Mouse (Mus musculus) hindlimb bud, embryonic 11.5 days (tissue): ENCODE data around the gene Med11.
A peak's percentile ranks its signal among the peaks of the same experiment; 100 is the strongest.
"Not testable (repeated sequence)": the region's sequence is repeated elsewhere in the genome, so short reads cannot be mapped to it uniquely, and the experiment has no call there.

Source experiments
- DNase-seq: peaks from one replicate; pipeline ENCODE4 v3.0.0-alpha.2; 2012; ENCODE audit warnings: low read depth, low spot score; ENCODE audit errors: extremely low spot score

Med11 gene

GRCm38 (mm10) chr11:70451797-70452498 lies at the start of gene Med11:
TSS of gene Med11 (plus strand) at chr11:70451919.
- DNase-seq = peak; percentile 81

- DNase-seq = no peak
Measured at GRCm38 (mm10) chr11:70403598-70403997, 48.1 kb upstream of the Med11 start.

DNA sequence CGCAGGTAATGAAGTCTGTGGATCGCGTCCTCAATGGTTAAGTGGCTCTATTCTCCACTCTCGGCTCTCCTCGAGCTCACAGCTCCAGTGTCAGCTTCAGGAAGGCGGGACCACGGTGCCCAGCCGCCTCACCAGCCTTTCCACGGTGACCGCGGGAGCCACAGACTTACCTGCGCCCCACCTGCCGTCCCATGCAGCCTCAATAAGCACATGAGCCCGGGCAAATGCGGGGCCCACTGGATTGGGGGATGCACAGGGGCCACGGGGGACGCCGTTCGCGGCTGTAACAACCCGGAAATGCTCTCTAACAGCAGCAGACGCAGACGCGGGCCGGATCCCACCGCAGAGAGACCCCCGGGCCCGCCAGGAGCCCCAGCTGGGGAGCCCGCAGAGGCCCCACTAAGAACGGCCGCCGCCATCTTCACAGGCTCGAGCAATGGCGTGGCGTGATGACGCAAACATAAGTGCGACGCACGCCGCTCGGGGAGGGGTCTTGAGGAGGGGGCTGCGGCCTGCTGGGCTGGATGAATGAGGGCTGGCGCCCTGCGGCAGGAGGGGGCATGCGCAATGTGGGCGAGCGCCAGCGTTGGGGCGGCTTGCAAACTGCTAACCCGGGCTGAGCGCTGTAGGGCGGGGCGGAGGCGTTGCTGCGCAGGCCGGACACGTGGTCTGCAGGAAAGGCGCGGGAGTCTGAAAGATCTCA lies 42.0 kb upstream of the Med11 start, which contains the start of gene Pelp1:
Pelp1 (minus strand) TSS at position 438 of the 703 bp plus-strand sequence.
- peak; percentile 83 for DNase-seq

- DNase-seq = no peak
Measured at GRCm38 (mm10) chr11:70410297-70410643, 41.4 kb upstream of the Med11 start.

GRCm38 (mm10) chr11:70412591-70412990 lies 39.1 kb upstream of the Med11 start:
- DNase-seq = no peak

- peak; percentile 81 for DNase-seq
Measured at GRCm38 (mm10) chr11:70413961-70414360, 37.8 kb upstream of the Med11 start.

DNA sequence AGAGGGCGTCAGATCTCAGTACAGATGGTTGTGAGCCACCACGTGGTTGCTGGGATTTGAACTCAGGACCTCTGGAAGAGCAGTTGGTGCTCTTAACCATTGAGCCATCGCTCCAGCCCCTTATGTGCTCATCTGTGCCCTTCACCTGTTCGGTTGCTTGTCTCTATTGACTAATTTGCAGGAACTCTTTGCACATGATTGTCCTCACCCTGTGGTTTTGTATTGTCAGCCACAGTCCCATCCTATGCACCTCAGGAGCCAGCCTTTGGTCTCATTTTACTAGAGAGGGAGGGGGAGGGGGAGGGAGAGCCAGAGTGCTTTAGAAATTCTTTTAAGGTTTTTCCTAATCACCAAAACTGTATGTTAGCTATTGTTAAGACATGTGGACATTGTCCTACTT lies 33.5 kb upstream of the Med11 start:
- no peak for DNase-seq

- DNase-seq = no peak
Measured at GRCm38 (mm10) chr11:70419486-70419885, 32.2 kb upstream of the Med11 start.

DNA sequence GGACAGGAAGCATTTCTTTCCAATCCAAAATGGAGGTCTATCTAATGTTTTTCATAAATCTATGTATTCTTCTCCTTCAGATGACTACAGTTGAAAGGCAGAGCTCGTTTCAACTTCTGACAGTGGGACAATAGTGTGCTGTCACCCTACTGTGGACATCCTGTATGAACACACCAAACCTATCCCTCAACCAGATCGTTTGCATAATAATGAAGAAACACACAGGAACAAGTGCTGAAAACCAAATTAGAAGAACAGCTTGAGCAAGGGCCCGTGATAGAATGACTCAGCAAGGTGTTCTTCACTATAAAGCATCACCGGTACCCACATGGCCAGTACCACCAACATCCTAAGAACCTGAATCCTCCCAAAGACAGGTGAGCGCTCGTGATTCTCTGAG lies 25.1 kb upstream of the Med11 start:
- DNase-seq = not testable (repeated sequence)

DNA sequence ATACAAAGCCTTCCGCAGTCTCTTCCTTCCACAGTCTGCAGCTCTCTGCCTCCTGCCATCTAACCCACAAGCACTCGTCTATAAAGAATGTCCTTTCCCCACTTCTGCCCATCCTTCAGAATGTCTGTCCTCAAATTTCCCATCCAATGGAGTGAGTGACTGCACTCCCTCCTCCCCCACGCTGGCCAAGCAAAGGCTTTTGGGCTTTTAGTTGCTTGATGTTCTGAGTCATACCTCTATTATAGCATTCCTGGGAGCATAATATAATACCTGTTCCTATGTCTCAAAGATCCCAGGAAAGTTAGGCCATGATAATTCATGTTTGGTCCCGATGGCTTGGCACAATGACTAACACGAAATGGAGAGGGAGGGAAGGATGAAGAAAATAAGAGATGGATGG lies 20.1 kb upstream of the Med11 start:
- DNase-seq = no peak

DNA sequence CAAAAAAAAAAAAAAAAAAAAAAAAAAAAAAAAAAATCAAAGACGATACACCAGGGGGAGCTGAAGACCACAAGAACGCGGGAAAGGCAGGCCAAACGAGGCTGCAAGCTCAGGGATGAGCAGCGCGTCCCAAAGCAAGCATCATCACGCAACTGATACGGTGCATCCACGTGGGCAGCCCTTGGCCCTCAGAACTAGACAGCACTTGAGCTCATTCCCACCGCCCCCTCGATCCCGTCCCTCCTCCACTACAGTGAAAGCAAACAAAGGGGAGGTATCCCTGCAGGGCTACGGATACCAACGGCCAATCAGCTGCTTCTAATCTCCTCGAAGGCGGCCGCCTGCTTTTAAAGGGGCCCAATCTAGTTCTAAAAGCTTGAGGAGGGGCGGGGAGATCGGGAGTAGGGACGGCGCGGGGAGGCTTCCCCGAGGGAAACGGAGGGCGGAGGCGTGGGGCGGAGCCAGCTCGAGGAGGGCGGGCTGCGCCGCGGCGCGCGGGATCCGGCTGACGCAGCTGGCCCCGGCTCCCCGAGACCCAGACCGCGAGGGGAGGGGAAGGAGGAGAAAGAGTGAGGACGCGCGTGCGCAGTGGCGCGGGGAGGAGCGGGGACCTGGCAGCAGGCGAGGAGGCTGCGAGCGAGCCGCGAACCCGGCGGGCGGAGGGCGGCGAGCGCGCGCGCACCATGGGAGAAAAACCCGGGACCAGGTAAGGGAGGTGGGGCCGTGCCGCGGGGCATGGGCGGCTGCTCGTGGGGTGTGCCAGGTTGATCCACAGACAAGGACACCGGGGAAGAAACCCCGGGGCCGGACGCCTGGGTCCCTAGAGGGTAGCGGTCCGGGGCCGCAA lies 19.4 kb upstream of the Med11 start, which contains the start of gene Arrb2:
Arrb2 (plus strand) TSS at position 588 of the 847 bp plus-strand sequence.
- peak; percentile 73 for DNase-seq

DNA sequence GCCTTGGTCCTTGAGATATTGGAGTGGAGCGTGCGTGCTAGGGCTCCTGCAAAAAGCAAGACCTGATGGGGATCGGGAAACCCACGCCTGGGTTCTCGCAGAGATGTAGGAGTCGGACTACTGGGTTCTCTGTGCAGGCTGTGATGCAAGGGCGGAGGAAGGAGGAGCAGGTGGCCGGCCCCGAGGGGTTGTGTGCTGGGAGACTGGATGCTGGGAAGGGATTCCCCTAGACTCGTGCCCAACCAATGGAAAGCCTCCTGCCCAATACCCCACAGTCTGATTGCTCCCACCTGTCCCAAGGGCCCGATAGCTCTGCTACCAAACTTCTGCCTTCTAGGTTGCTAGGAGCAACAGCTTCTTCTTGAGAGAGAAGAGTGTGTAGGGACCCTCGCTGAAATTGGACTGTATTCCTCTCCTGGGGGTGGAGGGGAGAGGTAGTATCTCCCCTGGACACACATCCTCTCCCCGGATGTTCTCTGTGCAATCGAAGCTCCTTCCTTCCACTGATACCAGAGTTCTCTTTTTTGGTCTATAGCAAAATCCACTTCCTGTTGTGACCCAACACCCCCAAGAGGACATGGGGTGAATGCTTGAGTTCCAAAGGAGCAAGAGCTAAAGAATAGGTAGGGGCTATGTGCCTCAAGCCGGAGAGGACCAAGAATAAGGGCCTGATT lies 18.7 kb upstream of the Med11 start:
- no peak for DNase-seq

DNA sequence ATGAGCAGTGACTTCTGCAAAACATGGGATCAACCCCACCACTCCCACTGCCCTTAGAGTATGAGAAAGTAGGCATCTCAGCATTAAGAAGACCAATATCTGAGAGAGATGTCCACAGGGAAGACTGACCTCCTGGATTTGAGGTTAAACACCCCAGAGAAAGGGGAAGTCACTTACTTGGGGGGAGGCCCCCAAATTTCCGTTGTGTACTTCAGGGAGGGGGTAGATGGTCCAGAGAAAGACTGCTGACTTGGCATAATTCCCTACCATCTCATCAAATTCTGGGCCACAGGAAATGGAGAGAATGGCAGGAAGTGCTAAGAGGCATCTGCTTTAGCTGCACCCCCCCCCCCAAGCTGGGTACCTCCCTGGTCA lies 18.2 kb upstream of the Med11 start:
- DNase-seq = no peak

DNA sequence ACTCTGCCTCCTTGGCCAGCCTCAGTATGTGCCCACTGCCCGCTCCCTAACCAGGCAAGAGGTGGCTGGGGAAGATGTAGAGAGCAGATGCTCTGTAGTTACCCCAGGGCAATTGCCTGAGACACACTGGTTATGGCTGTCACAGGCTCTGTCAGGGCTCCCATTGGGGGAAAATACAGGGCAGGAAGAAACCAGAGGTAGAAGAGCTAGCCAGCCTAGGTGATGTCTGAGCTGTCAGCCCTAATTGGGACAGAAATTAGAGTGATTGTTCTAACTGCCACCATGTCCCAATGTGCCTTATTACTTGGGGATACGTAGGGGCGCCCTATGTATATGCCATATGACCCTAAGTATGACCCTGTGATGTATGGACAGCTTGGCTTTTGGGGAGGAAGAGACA lies 17.8 kb upstream of the Med11 start:
- no peak for DNase-seq

GRCm38 (mm10) chr11:70435476-70435875 lies 16.2 kb upstream of the Med11 start:
- no peak for DNase-seq

DNA sequence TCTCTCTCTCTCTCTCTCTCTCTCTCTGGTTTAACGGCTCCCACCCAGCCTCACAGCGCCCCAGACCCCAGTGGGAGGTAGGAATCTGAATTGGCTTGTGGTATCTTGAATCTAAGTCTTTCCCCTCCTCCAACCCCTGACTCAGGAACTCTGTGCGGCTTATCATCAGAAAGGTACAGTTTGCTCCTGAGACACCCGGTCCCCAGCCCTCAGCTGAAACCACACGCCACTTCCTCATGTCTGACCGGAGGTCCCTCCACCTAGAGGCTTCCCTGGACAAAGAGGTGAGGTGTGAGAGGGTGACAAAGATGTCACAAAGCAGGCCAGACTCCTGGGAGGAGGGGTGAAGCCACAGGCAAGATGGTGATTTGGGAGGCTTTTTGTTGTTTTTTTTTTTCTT lies 14.3 kb upstream of the Med11 start:
- no peak for DNase-seq

DNA sequence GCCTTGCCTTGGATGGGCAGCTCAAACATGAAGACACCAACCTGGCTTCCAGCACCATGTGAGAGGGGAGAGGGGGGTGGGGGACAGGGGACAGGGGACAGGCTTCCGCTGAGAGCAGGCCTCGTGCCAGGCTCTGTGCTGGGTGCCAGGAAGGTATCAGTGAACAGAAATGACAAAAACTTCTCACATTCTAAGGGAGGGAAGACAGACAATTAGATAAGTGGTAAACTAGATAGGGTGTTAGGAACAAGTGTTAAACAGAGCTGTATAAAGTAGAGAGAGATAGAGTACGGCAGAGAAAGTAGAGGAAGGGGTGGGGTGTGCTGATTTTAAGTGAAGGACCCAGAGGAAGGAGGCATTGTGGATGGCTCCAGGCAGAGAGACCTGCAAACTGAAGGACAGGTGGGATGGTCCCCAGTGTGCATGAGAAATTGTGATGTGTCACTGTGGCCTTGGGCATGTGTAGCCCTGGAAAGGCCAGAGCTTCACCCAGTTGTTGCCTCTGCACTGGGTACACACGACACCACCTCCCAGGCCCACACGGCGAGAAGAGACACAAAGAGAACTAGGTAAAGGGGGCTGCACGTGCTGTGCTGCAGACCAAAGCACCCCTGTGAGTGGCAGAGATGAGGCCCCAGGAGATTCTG lies 12.9 kb upstream of the Med11 start:
- DNase-seq = no peak

- DNase-seq = no peak
Measured at GRCm38 (mm10) chr11:70440637-70441036, 11.1 kb upstream of the Med11 start.

DNA sequence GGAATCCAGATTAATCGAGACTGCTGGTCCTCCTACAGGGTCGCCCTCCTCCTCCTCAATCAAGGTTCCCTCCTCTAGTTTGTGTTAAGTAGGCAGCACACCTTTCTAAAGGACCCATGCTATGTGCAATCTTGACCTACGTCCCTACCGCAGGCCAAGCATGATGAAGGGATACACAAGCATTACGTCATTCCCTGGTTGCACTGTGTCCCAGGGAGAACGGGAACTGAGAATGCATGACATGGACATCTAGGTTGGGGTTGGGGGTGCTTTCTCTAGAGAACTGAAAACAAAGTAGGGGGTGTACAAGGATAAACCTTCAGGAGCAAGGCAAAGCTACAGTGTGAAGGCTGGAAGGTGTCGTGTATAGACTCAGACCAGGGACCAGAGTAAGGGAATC lies 9.8 kb upstream of the Med11 start:
- DNase-seq = no peak

GRCm38 (mm10) chr11:70443964-70444363 lies 7.8 kb upstream of the Med11 start:
- DNase-seq = no peak

- DNase-seq = no peak
Measured at GRCm38 (mm10) chr11:70444667-70445066, 7.1 kb upstream of the Med11 start.
